Mouse (Mus musculus) MEL (cell line): Measurements from ENCODE around the gene Taar5. TPM values are rescaled to one million over a fixed set of nuclear protein-coding genes. Genes with fewer than 3 reads are reported as not detected.

ENCODE experiments used
- DNase-seq: peaks from one replicate; pipeline ENCODE4 v3.0.0; 2011; ENCODE audit warnings: low read depth, low spot score
- H3K27ac ChIP-seq: 2 replicates; pipeline ENCODE4 v1.5.1; 2012; ENCODE audit warnings: low read depth, mild to moderate bottlenecking, control low read depth, low read length, moderate library complexity; ENCODE audit not compliant: control insufficient read depth
- H3K27me3 ChIP-seq, 2 experiments: fragments of 150-350 bp in 1 of 2; sonication (generic) in 1 of 2; 2 replicates each; pipeline ENCODE4 v1.6.1; 2012; ENCODE audit warnings: low read length in 2 of 2, mild to moderate bottlenecking in 2 of 2, improper control_type of control experiment in 1 of 2, moderate library complexity in 1 of 2; ENCODE audit not compliant: insufficient read depth in 2 of 2, control insufficient read depth in 1 of 2
- H3K36me3 ChIP-seq, 2 experiments: 2 replicates each; pipeline ENCODE4 v1.6.1; 2012 to 2014; ENCODE audit warnings: low read length in 2 of 2, improper control_type of control experiment in 1 of 2, inconsistent platforms in 1 of 2, mild to moderate bottlenecking in 1 of 2; ENCODE audit not compliant: insufficient read depth in 2 of 2, control insufficient read depth in 1 of 2
- H3K4me1 ChIP-seq, 2 experiments: fragments of 150-350 bp in 1 of 2; sonication (generic) in 1 of 2; 2 replicates each; pipeline ENCODE4 v1.6.1; 2012; ENCODE audit warnings: low read length in 2 of 2, improper control_type of control experiment in 1 of 2, mild to moderate bottlenecking in 1 of 2; ENCODE audit not compliant: insufficient read depth in 2 of 2, control insufficient read depth in 1 of 2
- H3K4me3 ChIP-seq, 2 experiments: fragments of 150-350 bp in 1 of 2; sonication (generic) in 1 of 2; 2 replicates each; pipeline ENCODE4 v1.5.1; 2012; ENCODE audit warnings: low read depth in 2 of 2, low read length in 2 of 2, mild to moderate bottlenecking in 2 of 2, moderate library complexity in 2 of 2, control low read depth in 1 of 2, improper control_type of control experiment in 1 of 2; ENCODE audit not compliant: control insufficient read depth in 1 of 2, insufficient read depth in 1 of 2
- H3K79me2 ChIP-seq: 2 replicates; pipeline ENCODE4 v1.6.1; 2012; ENCODE audit warnings: mild to moderate bottlenecking, low read length, moderate library complexity; ENCODE audit not compliant: control insufficient read depth, poor library complexity, insufficient read depth
- H3K9ac ChIP-seq: 2 replicates; pipeline ENCODE4 v1.6.1; 2012; ENCODE audit warnings: low read depth, mild to moderate bottlenecking, control low read depth, low read length, moderate library complexity; ENCODE audit not compliant: control insufficient read depth, poor library complexity, severe bottlenecking
- H3K9me3 ChIP-seq: fragments of 150-350 bp; sonication (generic); replicated peaks from 2 replicates; pipeline ENCODE4 v1.6.1; 2012; ENCODE audit warnings: mild to moderate bottlenecking, low read length, improper control_type of control experiment, moderate library complexity; ENCODE audit not compliant: insufficient read depth
- ELF1 ChIP-seq: IDR thresholded peaks from 2 replicates; pipeline ENCODE4 v1.6.1; 2014; ENCODE audit warnings: low read depth, mild to moderate bottlenecking, inconsistent platforms, low read length, improper control_type of control experiment, moderate library complexity
- GABPA ChIP-seq: IDR thresholded peaks from 2 replicates; pipeline ENCODE4 v1.6.1; 2012; ENCODE audit warnings: low read depth, mild to moderate bottlenecking, inconsistent platforms, low read length, improper control_type of control experiment, moderate library complexity
- JUND ChIP-seq: IDR thresholded peaks from 2 replicates; pipeline ENCODE4 v1.6.1; 2011; ENCODE audit warnings: low read depth, mild to moderate bottlenecking, improper control_type of control experiment, low read length
- MAFK ChIP-seq: IDR thresholded peaks from 2 replicates; pipeline ENCODE4 v1.6.1; 2011; ENCODE audit warnings: low read depth, mild to moderate bottlenecking, low read length, improper control_type of control experiment, borderline replicate concordance
- MAZ ChIP-seq: IDR thresholded peaks from 2 replicates; pipeline ENCODE4 v1.6.1; 2012; ENCODE audit warnings: low read depth, mild to moderate bottlenecking, inconsistent platforms, low read length, improper control_type of control experiment
- MXI1 ChIP-seq: IDR thresholded peaks from 2 replicates; pipeline ENCODE4 v1.6.1; 2011; ENCODE audit warnings: mild to moderate bottlenecking, low read depth, low read length, improper control_type of control experiment
- NELFE ChIP-seq: IDR thresholded peaks from 2 replicates; pipeline ENCODE4 v1.6.1; 2011; ENCODE audit warnings: low read depth, low read length, improper control_type of control experiment
- POLR2A ChIP-seq, 2 experiments: IDR thresholded peaks; 2 replicates each; pipeline ENCODE4 v1.6.1; 2011 to 2012; ENCODE audit warnings: low read length in 2 of 2, mild to moderate bottlenecking in 2 of 2, control low read depth in 1 of 2, improper control_type of control experiment in 1 of 2, low read depth in 1 of 2, moderate library complexity in 1 of 2; ENCODE audit not compliant: control insufficient read depth in 1 of 2, insufficient read depth in 1 of 2, poor library complexity in 1 of 2
- POLR2AphosphoS2 ChIP-seq: IDR thresholded peaks from 2 replicates; pipeline ENCODE4 v1.6.1; 2011; ENCODE audit warnings: low read length, improper control_type of control experiment
- POLR2AphosphoS5 ChIP-seq: IDR thresholded peaks from 2 replicates; pipeline ENCODE4 v1.6.1; 2012; ENCODE audit warnings: low read depth, borderline replicate concordance, mild to moderate bottlenecking, inconsistent platforms, low read length, moderate library complexity, mixed read lengths
- RAD21 ChIP-seq: IDR thresholded peaks from 2 replicates; pipeline ENCODE4 v1.6.1; 2011; ENCODE audit warnings: mild to moderate bottlenecking, low read depth, low read length, improper control_type of control experiment
- SIN3A ChIP-seq: IDR thresholded peaks from 2 replicates; pipeline ENCODE4 v1.6.1; 2012; ENCODE audit warnings: low read length, improper control_type of control experiment, inconsistent platforms
- USF1 ChIP-seq: IDR thresholded peaks from 2 replicates; pipeline ENCODE4 v1.6.1; 2014; ENCODE audit warnings: low read depth, mild to moderate bottlenecking, inconsistent platforms, low read length, improper control_type of control experiment, moderate library complexity
- USF2 ChIP-seq, 2 experiments: IDR thresholded peaks; 2 replicates each; pipeline ENCODE4 v1.6.1; 2011 to 2012; ENCODE audit warnings: improper control_type of control experiment in 2 of 2, low read length in 2 of 2, borderline replicate concordance in 1 of 2, inconsistent platforms in 1 of 2, low read depth in 1 of 2, mild to moderate bottlenecking in 1 of 2; ENCODE audit not compliant: insufficient read depth in 1 of 2
- ZKSCAN1 ChIP-seq: IDR thresholded peaks from 2 replicates; pipeline ENCODE4 v1.6.1; 2012; ENCODE audit warnings: low read depth, mild to moderate bottlenecking, inconsistent platforms, low read length, improper control_type of control experiment, moderate library complexity
- polyA plus RNA-seq, 2 experiments: library from polyadenylated mRNA; stranded (reverse) in 1 of 2; unstranded in 1 of 2; fragments of >175 nt in 1 of 2; fragments of >200 nt in 1 of 2; gene quantifications; 2 replicates each; pipeline versions ENCODE4 v1.2.1 to v1.2.4; 2012; ENCODE audit warnings: low replicate concordance in 2 of 2, low read depth in 1 of 2; ENCODE audit not compliant: insufficient read length in 2 of 2, insufficient read depth in 1 of 2, missing spikeins in 1 of 2
- total RNA-seq: library from RNA; depleted of rRNA; stranded (reverse); fragments of 300-350 nt; gene quantifications from 2 replicates; pipeline ENCODE4 v1.2.3, GENCODE M21; 2012

Taar5 gene
- total and polyA plus RNA-seq, 3 experiments: not detected

DNA sequence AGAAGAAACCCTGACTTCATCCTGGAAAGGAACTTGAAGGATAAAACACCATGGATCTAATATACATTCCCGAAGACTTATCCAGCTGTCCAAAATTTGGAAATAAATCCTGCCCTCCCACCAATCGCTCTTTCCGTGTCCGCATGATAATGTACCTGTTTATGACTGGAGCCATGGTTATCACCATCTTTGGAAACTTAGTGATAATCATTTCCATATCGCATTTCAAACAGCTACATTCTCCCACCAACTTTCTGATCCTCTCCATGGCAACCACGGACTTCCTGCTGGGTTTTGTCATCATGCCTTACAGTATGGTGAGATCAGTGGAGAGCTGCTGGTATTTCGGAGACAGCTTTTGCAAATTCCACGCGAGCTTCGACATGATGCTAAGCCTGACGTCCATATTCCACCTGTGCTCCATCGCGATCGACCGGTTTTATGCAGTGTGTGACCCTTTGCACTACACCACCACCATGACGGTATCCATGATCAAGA is 20.9 kb upstream of the Taar5 start, which contains the start of gene Taar3:
Gene Taar3 (plus strand): TSS at position 51 of the 498 bp plus-strand sequence.
- Histone ChIP-seq H3K27me3 (peaks cover 1 to 3% of the 10 kb centered on the region in 2 experiments; a peak in 2 of 4 replicates), H3K36me3 (no peaks in the 10 kb centered on the region), H3K9me3 (no peaks in the 10 kb centered on the region), H3K4me3 (no peak within 1 kb of the TSS), H3K79me2 (no peaks in the 10 kb centered on the region)
- no peak for DNase-seq
- TF ChIP-seq MXI1 (no peak), NELFE (no peak), POLR2A (IDR thresholded peaks at IDR 0.05; ENCODE audit: control insufficient read depth in 1 of 2, insufficient read depth in 1 of 2, low read depth in 1 of 2, low read length in 2 of 2, poor library complexity in 1 of 2) (no peak), USF2 (IDR thresholded peaks at IDR 0.05; ENCODE audit: borderline replicate concordance in 1 of 2, insufficient read depth in 1 of 2, low read depth in 1 of 2, low read length in 2 of 2) (no peak)
- TF ChIP-seq, all 39 proteins: peak for 0
- Histone ChIP-seq H3K4me1 (no peaks in the 10 kb centered on the region), H3K27ac (no peak within 1 kb of the TSS), H3K9ac (no peak within 1 kb of the TSS)

DNA sequence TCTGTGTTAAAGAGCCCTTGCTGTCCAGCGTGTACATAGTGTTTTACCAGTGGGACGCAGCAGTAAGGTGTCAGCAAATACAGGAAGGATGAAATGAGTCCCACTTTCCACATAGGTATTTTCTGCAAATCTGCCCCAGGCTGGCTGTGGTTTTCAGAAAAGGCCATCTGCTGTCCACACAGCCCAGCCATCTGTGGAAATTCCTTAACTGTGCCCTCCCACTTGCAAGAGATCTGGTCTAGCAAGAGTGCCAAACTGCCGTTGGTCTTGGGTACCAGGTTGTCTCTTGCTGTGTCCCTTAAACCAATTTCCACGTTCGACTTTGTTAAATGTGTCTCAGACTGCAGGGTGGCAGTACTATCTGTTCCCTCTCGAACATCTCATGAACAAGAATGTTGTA is 18.8 kb upstream of the Taar5 start:
- H3K27me3 ChIP-seq: peaks cover 1 to 3% of the 10 kb centered on the region in 2 experiments; a peak in 2 of 4 replicates
- no peaks in the 10 kb centered on the region for H3K36me3 ChIP-seq
- no peak overlapping the region for H3K4me3 ChIP-seq
- no peaks in the 10 kb centered on the region for H3K4me1 ChIP-seq
- TF ChIP-seq POLR2AphosphoS2: no peak
- TF ChIP-seq ELF1: no peak
- no peak for TF ChIP-seq USF2 (IDR thresholded peaks at IDR 0.05; ENCODE audit: borderline replicate concordance in 1 of 2, insufficient read depth in 1 of 2, low read depth in 1 of 2, low read length in 2 of 2)
- TF ChIP-seq USF1: no peak
- no peak for TF ChIP-seq POLR2AphosphoS5
- no peak for TF ChIP-seq ZKSCAN1
- no peak for TF ChIP-seq GABPA
- TF ChIP-seq RAD21: no peak
- TF ChIP-seq SIN3A: no peak
- H3K9ac ChIP-seq: no peak overlapping the region
- H3K9me3 ChIP-seq: no peaks in the 10 kb centered on the region
- H3K79me2 ChIP-seq: no peaks in the 10 kb centered on the region
- DNase-seq: no peak
- H3K27ac ChIP-seq: no peak overlapping the region

DNA sequence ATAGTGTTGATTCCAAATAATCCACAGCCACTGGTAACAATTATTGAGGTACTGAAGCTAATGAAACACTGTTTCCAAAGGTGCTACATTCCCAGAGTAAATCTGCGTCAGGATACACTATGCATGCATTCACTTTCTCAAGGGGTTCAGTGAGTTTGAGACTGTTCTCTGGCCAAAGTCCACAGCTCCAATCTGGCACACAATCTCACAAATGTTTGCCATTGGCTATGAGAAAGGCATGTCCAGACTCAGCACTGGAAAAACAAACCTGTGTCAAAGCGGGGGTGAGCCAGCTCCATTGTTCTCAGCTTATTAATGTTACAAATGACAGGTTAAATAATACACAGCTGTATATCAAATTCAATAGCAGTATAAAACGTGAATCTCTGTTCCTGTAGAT is 11.4 kb upstream of the Taar5 start:
- Histone ChIP-seq H3K27ac (no peak overlapping the region), H3K4me1 (no peaks in the 10 kb centered on the region), H3K27me3 (peaks cover 0 to 1% of the 10 kb centered on the region in 2 experiments; a peak in 2 of 4 replicates), H3K79me2 (no peaks in the 10 kb centered on the region), H3K4me3 (no peak overlapping the region), H3K9ac (no peak overlapping the region), H3K36me3 (no peaks in the 10 kb centered on the region), H3K9me3 (no peaks in the 10 kb centered on the region)
- DNase-seq: no peak
- TF ChIP-seq POLR2A (IDR thresholded peaks at IDR 0.05; ENCODE audit: control insufficient read depth in 1 of 2, insufficient read depth in 1 of 2, low read depth in 1 of 2, low read length in 2 of 2, poor library complexity in 1 of 2) (no peak), POLR2AphosphoS5 (no peak), JUND (no peak), MAFK (no peak), MAZ (no peak), USF2 (IDR thresholded peaks at IDR 0.05; ENCODE audit: borderline replicate concordance in 1 of 2, insufficient read depth in 1 of 2, low read depth in 1 of 2, low read length in 2 of 2) (no peak), RAD21 (no peak)
